Mouse (Mus musculus): Measurements from ENCODE around the gene Mbd4. TPM values are rescaled to one million over a fixed set of nuclear protein-coding genes. Genes with fewer than 3 reads are reported as not detected.

Gene Mbd4
- polyA plus RNA-seq, 1 experiment = 0.48 TPM

DNA sequence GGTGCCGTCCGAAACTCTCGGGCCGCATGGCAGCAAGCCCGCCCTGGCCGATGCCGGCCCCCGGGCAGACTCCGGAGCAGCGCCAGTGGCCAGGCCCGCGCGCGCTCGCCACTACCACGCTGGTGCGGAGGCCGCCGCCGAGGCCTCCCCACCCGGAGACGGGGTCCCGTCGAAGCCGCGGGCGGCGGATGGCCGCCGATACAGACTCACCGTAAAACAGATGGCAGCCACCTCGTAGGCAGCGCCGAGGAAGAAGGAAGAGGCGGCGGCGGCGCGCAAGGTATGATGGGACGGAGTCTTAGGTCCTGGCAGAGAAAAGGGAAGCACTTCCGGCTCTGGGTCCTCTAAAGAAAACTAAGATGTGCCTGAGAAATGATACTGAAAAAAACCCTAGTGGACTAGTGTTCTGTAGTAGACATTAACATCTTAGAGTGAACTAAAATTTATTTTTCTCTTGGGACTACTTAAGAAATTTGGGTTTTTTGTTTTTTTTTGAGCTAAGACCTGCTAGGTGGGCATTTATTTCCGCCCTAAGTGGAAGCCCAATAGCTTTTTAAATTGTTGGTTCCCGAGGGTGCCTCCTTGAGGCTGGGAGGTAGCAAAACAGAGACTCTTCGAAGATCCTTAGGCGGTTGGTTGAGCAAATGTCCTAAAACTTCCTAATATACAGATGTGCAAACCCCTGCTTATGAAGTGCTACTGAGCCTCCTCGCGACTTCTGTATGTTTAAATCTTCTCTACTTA is 44.5 kb downstream of the Mbd4 start, which contains the start of gene Rpl32:
TSS of gene Rpl32 (minus strand) at position 260 of the 744 bp plus-strand sequence.
- Histone ChIP-seq H3K27ac (replicated peaks; ENCODE audit: low read depth, low read length) (peak within 1 kb of the TSS; percentile 59), H3K4me1 (ENCODE audit: control insufficient read depth, insufficient read depth, insufficient read length, low read length) (peaks cover 4% of the 10 kb centered on the region; the same call in 1 of the 2 replicates), H3K4me3 (ENCODE audit: insufficient read depth, low read depth, low read length) (peak within 1 kb of the TSS; percentile 93)

DNA sequence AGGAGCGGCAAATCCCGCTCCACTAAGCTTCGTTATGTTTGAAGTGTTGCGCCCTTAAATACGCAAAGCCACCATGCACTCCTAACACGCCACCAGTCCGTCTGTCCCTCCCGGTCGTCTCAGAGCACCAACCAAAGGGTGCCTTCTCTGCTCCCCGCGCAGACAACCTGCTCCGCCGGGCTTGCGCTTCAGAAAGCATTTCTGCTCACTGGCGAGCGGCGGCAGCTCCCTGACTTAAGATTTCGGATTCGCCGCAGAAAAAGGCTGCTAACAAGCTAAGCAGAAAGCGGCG is 45.0 kb downstream of the Mbd4 start:
- Histone ChIP-seq H3K27ac (replicated peaks; ENCODE audit: low read depth, low read length) (peak overlapping the region; percentile 25; the same call in 1 of the 2 replicates), H3K4me3 (ENCODE audit: insufficient read depth, low read depth, low read length) (peak overlapping the region; percentile 93)

DNA sequence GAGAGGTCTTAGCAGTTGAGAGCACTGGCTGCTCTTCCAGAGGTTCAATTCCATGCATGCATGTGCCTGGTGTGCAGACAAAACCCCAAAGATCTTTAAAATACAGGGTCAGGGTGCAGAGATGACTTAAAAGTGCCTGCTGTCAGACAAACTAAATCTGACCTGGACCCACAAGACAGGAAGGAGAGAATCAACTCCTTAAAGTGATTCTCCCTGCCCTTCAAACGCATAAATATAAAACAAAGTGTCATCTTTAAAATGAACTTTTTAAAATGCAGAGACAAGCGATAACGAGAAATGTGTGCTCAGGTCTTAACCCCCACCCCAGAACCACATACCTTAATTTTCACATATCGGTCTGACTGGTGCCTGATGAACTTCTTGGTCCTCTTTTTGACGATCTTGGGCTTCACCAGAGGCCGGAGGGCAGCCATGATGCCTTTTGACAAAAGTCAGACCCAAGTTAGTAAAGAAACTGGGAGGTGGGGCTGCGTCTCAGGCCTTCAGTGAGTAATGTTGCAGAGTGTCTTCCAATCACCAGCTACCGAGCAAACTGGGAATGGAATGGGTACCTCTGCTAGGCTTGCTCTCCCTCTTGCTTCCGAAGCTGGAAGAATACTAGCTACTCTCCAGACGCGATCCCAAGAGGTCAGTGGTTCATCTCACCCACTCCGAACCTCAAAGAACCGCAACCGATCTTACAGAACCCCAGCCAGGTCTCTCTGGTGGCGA is 45.5 kb downstream of the Mbd4 start:
- H3K4me1 ChIP-seq (ENCODE audit: control insufficient read depth, insufficient read depth, insufficient read length, low read length) = peaks cover 4% of the 10 kb centered on the region; the same call in 1 of the 2 replicates
- peak overlapping the region; percentile 93 for H3K4me3 ChIP-seq (ENCODE audit: insufficient read depth, low read depth, low read length)
- peak overlapping the region; percentile 25; the same call in 1 of the 2 replicates for H3K27ac ChIP-seq (replicated peaks; ENCODE audit: low read depth, low read length)

More for the DNA sequence above, 45.0 kb downstream of the Mbd4 start:
- peaks cover 4% of the 10 kb centered on the region; the same call in 1 of the 2 replicates for H3K4me1 ChIP-seq (ENCODE audit: control insufficient read depth, insufficient read depth, insufficient read length, low read length)

DNA sequence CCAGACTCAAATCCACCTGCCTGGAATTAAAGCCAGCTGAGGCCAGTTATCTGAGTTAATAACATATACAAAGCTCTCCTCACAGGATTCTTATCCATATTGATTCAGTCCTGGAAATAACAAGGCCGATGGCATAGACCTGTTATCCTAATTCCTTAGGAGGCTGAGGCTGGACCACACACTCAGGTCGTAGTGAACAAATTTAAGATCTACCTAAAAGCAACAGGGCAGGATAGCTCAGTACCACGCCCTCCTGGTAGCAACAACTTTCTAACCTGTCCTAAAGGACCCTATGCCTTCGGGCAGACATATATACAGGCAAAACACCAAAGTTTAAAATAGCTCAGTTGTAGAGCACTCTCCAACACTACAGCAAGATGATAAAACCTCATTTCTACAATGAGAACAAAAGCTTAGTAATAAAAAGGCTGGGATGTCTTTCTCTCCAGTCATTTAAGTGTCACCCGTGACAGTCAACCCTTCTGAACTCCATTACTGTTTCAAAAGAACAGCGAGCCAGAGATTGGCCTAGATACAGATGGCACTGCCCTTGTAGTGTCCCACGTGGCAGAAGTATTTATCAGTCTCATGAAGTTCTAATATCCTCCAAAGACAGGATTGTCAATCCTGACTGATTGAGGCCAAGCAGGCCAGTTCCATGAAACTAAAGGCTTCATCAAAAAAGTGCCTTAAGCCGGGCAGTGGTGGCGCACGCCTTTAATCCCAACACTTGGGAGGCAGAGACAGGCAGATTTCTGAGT is 48.6 kb downstream of the Mbd4 start:
- Histone ChIP-seq H3K4me1 (ENCODE audit: control insufficient read depth, insufficient read depth, insufficient read length, low read length) (peaks cover 4% of the 10 kb centered on the region; the same call in 1 of the 2 replicates), H3K27ac (replicated peaks; ENCODE audit: low read depth, low read length) (no peak overlapping the region), H3K4me3 (ENCODE audit: insufficient read depth, low read depth, low read length) (no peak overlapping the region)

DNA sequence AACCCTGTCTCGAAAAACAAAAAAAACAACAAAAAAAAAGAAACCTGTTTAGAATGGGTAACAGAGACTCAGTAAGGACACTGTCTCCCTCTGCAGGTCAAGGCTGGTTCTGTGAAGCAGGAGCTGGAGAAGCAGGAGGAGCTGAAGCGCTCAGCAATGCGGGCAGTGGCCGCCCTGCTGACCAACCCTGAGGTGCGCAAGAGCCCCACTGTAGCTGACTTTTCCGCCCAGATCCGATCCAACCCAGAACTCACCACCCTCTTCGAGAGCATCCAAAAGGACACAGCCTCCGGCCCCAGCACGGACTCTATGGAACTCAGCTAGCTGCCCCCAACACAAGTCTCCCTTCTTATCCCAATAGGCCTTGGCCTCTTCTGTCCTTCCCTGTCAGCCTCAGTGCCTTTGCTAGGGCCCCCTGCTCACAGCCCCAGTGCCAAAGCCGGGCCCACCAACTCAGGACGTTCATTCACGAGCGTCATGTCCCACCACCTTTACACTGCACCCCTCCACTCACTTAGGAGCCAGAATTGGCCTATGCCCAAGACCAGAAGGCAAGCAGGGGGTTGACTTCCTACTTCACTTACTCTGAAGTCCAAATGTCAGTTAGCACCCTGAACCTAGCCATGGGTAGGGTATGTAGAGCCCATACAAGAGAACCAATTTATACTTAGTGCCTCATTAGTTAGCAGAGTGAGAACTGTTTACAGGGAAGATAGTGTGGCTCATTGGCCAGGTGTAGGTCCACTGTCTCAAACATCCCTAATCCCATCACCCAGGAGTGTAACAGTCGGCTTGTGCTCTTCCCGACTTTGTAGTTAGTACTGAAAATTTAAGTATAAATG is 49.4 kb downstream of the Mbd4 start:
- H3K4me1 ChIP-seq (ENCODE audit: control insufficient read depth, insufficient read depth, insufficient read length, low read length) = peaks cover 4% of the 10 kb centered on the region; the same call in 1 of the 2 replicates
- H3K4me3 ChIP-seq (ENCODE audit: insufficient read depth, low read depth, low read length) = no peak overlapping the region
- H3K27ac ChIP-seq (replicated peaks; ENCODE audit: low read depth, low read length) = no peak overlapping the region

DNA sequence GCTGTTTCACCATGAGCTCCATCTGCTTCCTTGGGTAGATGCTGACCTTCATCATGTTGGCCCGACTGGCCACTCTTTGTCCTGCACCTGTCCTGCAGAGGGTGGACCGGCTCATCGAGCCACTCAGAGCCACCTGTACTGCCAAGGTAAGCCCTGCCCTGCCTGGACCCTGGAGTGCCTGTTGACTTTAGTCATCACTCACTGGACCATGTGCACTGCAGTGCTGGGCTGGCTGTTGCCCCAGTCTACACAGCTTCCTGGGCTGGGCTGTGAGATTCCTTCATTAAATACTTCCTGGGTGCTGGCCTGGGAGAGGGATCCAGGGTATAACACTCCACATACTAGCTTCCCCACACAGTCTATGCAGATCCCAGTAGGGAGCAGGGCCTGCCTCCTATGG is 51.4 kb downstream of the Mbd4 start:
- no peak overlapping the region for H3K27ac ChIP-seq (replicated peaks; ENCODE audit: low read depth, low read length)
- no peak overlapping the region for H3K4me3 ChIP-seq (ENCODE audit: insufficient read depth, low read depth, low read length)
- peaks cover 4% of the 10 kb centered on the region; the same call in 1 of the 2 replicates for H3K4me1 ChIP-seq (ENCODE audit: control insufficient read depth, insufficient read depth, insufficient read length, low read length)

DNA sequence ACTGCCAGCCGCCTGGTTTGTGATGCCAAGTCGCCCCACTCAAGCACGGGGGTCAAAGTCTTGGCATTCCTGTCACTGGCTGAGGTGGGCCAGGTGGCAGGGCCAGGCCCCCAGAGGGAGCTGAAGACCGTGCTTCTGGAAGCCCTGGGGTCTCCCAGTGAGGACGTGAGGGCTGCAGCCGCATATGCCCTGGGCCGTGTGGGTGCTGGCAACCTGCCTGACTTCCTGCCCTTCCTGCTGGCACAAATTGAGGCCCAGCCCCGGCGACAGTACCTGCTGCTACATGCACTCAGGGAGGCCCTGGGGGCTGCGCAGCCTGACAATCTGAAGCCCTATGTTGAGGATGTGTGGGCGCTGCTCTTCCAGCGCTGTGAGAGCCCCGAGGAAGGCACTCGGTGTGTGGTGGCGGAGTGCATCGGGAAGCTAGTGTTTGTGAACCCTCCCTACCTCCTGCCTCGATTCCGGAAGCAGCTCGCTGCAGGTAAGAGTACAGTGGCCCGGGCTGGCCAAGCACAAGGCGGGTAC is 60.4 kb downstream of the Mbd4 start:
- Histone ChIP-seq H3K4me1 (ENCODE audit: control insufficient read depth, insufficient read depth, insufficient read length, low read length) (no peaks in the 10 kb centered on the region), H3K4me3 (ENCODE audit: insufficient read depth, low read depth, low read length) (no peak overlapping the region), H3K27ac (replicated peaks; ENCODE audit: low read depth, low read length) (no peak overlapping the region)

DNA sequence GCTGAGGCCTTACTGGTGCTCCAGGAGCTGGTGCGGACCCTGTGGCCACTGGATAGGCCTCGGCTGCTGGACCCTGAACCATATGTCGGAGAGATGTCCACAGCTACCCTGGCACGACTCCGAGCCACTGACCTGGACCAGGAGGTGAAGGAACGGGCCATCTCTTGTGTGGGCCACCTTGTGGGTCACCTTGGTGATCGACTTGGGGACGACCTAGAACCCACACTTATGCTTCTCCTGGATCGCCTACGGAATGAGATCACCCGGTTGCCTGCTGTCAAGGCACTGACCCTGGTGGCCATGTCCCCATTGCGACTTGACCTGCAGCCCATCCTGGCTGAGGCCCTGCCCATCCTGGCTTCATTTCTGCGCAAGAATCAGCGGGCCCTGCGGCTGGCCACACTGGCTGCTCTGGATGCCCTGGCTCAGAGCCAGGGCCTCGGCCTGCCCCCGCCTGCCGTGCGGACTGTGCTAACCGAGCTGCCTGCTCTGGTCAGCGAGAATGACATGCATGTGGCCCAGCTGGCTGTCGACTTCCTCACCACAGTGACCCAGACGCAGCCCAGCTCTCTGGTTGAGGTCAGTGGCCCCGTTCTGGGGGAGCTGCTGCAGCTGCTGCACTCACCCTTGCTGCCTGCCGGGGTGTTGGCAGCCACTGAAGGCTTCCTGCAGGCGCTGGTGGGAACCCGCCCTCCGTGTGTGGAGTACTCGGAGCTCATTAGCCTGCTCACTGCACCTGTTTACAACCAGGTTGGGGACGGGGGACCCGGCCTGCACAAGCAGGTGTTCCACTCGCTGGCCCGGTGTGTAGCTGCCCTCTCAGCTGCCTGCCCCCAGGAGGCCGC is 61.1 kb downstream of the Mbd4 start:
- H3K27ac ChIP-seq (replicated peaks; ENCODE audit: low read depth, low read length) = no peak overlapping the region
- H3K4me1 ChIP-seq (ENCODE audit: control insufficient read depth, insufficient read depth, insufficient read length, low read length) = no peaks in the 10 kb centered on the region
- no peak overlapping the region for H3K4me3 ChIP-seq (ENCODE audit: insufficient read depth, low read depth, low read length)

DNA sequence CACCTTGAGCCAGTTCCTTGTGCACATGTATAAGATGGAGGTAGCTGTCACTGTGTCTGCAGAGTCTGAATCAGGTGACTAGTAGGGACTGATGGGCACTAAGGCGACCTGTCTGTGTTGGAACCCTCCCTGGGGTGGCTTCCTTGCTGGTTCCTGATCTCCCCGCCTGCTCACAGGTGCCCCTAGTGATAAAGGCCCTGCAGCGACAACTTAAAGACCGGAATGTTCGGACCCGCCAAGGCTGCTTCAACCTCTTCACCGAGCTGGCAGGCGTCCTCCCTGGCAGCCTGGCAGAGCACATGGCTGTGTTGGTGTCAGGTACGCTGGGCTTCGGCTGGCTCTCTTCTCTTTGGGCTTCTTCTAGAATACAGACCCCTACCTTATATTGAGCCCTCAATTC is 62.2 kb downstream of the Mbd4 start:
- no peaks in the 10 kb centered on the region for H3K4me1 ChIP-seq (ENCODE audit: control insufficient read depth, insufficient read depth, insufficient read length, low read length)
- no peak overlapping the region for H3K4me3 ChIP-seq (ENCODE audit: insufficient read depth, low read depth, low read length)
- no peak overlapping the region for H3K27ac ChIP-seq (replicated peaks; ENCODE audit: low read depth, low read length)

Other genes with a start within 250 kb of the Mbd4 start
- 70.3 and 114 TPM in 2 replicates for gene Raf1, start 176.7 kb downstream of the Mbd4 start, polyA plus RNA-seq (2012; ENCODE audit: insufficient read depth, insufficient read length, missing spikeins)
- not detected in 2 replicates for gene Tmem40, start 91.0 kb downstream of the Mbd4 start, polyA plus RNA-seq (2012; ENCODE audit: insufficient read depth, insufficient read length, missing spikeins)
- gene Cand2, start 78.8 kb downstream of the Mbd4 start, polyA plus RNA-seq (2012; ENCODE audit: insufficient read depth, insufficient read length, missing spikeins) = 0.44 and 0.46 TPM in 2 replicates
- gene Rpl32, start 44.6 kb downstream of the Mbd4 start, polyA plus RNA-seq (2012; ENCODE audit: insufficient read depth, insufficient read length, missing spikeins) = 1,120 and 1,124 TPM in 2 replicates
- gene Efcab12, start 15.0 kb downstream of the Mbd4 start, polyA plus RNA-seq (2012; ENCODE audit: insufficient read depth, insufficient read length, missing spikeins) = 0.46 TPM in 1 of 2 replicates, not detected in the other
- 2.0 and 3.7 TPM in 2 replicates for gene Ift122, start 99 bp upstream of the Mbd4 start, polyA plus RNA-seq (2012; ENCODE audit: insufficient read depth, insufficient read length, missing spikeins)
- not detected in 2 replicates for gene Rho, start 78.4 kb upstream of the Mbd4 start, polyA plus RNA-seq (2012; ENCODE audit: insufficient read depth, insufficient read length, missing spikeins)
- gene H1foo, start 91.6 kb upstream of the Mbd4 start, polyA plus RNA-seq (2012; ENCODE audit: insufficient read depth, insufficient read length, missing spikeins) = not detected in 2 replicates
- 20.2 and 24.0 TPM in 2 replicates for gene Plxnd1, start 141.6 kb upstream of the Mbd4 start, polyA plus RNA-seq (2012; ENCODE audit: insufficient read depth, insufficient read length, missing spikeins)

All from brown adipose tissue, adult 24 weeks (tissue).